Mouse (Mus musculus): ENCODE data around the gene Arid3a.
"Not testable (repeated sequence)": the region's sequence is repeated elsewhere in the genome, so short reads cannot be mapped to it uniquely, and the experiment has no call there.

The Arid3a gene

DNA sequence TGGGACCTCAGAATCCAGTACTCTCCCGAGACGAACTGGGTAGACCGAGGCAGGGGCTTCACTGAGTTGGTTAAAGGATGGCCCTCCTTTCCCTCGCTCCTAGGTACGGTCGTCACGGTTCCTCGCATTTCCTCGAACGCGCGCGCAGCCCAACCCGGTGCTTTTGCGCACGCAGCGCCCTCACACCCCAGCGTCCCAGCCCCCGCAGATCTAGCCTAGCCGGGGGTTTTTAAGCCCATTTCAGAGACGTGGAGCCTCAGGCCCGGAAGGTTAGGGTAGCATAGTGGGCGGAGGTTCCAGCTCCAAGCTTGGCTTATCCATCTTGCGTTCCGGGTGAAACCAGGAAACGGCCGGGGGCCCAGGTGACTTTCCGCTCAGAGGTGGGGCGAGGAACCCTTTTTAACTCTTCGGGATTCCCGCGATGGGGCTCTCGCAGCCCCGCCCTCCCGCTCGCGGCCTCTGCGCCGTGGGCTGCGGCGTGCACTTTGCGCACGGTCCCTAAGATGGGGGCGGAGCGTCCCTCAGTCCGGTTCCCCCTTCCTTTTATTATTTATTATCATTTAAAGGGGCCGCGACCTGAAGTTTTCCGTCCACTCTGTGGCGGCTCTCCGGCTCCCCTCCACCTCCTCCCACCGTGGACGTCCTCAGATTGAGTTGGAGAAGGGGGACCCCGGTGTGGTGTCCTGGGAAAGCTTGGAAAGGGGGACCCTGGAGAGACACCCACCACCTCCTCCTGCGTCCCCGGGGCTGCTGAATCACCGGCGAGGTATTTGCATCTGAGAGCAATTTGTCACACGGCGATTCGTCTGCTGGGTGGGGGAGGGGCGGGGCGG, at the start of gene Arid3a:
Gene Arid3a, plus strand, starts transcription at position 553 of the 833 bp plus-strand sequence.
- peak; percentile 95 for DNase-seq (ENCODE audit: extremely low read depth, insufficient read length, low spot score)

DNA sequence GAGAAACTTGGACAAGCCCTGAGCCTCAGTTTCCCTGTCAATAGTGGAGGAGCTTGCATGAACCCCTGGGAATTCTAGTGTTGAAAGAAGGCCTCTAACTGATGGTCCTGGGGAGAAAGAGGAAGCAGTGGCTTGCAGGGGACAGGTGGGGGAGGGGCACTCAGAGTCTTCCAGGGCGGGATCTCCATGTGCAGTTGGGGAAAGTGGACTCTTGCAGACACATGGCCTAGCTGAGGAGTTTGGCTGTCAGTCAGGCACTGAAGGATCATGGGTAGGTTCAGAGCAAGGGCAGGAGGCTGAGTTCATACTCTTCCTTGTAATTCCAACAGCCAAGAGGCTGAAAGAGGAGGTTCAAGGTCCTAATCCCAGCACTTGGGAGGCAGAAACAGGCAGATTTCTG, 49.7 kb upstream of the Arid3a start:
- no peak for DNase-seq (ENCODE audit: extremely low read depth, insufficient read length, low spot score)

DNA sequence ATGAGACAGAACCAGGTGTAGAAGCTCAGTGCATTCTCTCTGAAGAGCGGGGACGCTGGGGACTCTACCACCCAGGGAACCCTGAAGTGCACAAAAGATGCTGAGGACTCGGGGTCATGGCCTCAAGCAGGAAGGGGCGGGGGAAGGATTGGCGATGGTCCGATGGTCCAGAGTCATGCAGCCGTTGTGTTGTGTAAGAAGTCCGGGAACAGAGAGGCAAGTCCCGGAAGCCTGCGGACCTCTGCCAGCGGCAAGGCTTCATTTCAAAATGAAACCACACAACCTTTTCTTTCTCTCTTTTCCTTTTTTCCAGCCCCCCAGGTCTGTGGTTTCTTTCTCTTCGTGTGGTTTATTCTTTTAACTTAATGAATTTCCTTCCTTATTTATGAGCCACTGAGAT, 49.1 kb upstream of the Arid3a start:
- DNase-seq (ENCODE audit: extremely low read depth, insufficient read length, low spot score) = no peak

DNA sequence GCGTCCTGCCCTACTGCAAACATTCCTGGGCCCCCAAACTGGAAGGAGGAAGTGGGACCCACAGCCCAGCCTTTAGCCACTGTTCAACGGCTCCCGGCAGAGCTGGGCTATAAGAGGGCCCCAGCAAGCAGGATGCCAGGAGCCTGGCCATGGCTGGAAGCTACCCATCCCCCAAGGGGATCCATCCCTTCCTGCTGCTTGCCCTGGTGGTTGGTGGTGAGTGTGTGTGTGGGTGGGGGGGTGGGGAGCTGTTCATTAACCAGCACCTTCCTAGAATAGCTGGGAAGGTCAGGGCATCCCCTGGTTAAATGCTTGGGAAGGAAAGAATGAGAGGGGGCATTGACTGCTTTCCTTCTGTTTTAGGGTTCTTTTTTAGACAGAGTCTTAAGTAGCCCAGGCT, 47.3 kb upstream of the Arid3a start:
- DNase-seq (ENCODE audit: extremely low read depth, insufficient read length, low spot score) = no peak

DNA sequence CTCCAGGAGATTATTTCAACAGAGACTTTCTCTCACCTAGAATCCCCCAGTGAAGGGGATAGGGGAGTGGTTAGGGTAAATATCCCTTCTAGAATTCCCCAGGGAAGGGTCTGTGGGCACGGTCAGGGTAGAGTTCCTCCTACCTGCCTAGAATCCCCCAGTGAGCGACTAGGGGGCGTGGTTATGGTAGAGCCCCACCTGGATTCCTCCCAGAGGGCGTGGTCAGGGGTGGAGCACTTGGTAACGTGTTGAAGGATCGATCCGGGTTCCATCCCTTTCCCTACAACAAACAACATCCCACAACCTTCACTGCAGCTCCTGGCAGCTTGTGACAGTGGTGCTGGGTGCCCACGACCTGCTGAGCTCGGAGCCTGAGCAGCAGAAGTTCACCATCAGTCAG, 46.1 kb upstream of the Arid3a start:
- no peak for DNase-seq (ENCODE audit: extremely low read depth, insufficient read length, low spot score)

DNA sequence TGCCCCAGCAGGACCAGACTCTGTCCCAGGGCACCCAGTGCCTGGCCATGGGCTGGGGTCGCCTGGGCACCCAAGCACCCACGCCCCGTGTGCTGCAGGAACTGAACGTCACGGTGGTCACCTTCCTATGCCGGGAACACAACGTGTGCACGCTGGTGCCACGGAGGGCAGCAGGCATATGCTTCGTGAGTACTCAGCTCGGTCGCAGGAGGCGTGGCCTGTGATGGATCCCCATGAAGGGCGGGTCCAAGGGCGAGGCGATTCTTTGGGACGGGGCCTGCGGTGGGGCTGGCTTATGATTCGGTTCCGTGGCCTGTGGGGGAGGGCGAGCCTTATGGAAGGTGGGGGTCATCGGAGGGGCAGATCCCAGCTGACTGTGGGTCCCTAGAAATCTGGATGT, 44.9 kb upstream of the Arid3a start:
- DNase-seq (ENCODE audit: extremely low read depth, insufficient read length, low spot score) = no peak

DNA sequence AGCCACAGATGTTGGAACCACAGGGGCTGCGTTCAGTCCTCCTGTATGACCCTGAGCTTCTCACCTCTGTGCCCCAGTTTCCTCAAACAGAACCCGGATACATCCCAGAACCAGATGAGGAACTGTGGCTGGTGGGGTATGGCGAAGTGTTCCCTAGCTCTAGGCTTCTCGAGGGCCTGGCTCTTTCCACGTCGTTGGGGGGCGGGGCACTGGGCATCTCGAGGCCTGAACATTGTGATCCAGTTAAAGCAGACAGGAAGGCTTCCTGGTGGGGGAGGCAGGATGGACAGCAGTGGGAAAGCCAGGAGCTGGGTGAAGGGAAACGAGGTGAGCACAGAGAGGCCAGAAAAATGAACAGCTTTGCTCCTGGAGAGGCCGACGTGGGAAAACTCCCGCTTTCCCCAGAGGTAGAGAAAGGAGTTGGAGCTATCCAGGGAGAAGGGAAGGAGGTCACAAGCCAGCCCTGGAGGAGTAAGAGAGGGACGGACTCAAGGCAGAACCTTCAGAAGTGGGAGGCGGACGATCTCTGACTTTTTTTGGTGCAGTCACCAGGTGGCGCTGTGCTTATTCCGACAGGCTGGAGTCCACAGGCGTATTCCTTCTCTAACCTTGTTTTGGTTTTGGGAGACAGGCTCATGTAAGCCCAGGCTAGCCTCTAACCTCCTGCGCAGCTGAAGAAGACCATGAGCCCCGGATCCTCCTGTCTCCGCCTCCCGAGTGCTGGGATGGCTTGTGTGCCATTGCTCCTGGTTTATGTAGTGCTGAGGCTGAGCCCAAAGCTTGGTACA, 43.4 kb upstream of the Arid3a start:
- DNase-seq (ENCODE audit: extremely low read depth, insufficient read length, low spot score) = peak; percentile 67

DNA sequence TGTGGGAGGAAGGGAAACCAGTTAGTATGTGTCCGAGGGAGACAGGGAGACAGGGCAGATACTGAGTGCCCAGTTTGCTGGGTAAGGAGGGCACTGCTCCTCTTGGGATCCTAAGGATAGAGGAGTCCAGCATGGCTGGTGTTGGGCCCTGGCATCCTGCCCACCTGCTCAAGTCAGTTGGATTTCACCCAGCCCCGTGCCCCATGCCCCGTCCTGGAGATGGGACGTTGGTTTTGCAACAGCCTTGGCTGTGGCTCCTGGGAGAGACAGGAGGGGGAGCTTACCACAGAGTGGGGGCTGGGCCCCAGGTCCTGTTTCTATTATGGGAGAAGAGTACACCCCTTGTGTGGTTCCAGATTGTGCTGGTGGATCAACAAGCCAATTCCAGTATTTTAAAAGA, 42.4 kb upstream of the Arid3a start:
- peak; percentile 58 for DNase-seq (ENCODE audit: extremely low read depth, insufficient read length, low spot score)

DNA sequence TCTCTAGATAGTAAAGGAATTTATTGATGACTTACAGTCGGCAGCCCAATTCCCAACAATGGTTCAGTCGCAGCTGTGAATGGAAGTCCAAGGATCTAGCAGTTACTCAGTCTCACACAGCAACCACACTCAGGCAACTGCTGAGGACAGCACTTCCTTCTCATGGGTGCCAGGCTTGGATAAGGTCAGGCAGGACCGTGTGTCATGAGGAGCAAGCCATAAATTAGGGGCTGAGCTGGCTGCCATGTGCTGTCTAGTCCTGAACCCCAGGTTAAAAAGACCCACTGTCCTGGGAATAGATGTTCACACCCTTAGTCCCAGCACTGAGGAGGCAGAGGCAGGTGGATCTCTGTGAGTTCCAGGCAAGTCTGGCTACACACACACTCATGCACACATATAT, 41.9 kb upstream of the Arid3a start:
- not testable (repeated sequence) for DNase-seq (ENCODE audit: extremely low read depth, insufficient read length, low spot score)

DNA sequence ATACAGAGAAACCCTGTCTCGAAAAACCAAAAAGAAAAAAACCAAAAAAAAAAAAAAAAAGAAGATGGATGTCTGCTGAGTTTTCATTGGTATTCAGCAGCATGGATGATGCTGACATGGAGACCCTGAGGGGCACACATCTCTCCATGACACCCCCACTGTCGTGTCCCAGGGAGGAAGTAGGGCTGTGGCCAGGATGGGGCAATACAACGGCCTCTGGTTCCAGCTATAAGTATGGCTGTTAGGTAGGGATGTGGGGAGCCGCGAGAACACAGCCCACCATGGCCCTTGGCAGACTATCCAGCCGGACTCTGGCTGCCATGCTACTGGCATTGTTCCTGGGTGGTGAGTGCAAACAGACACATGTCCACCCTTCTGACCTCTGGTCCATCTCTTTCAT, 40.8 kb upstream of the Arid3a start, which contains the start of gene Elane:
Gene Elane, plus strand, starts transcription at position 194 of the 400 bp plus-strand sequence.
- no peak for DNase-seq (ENCODE audit: extremely low read depth, insufficient read length, low spot score)

DNA sequence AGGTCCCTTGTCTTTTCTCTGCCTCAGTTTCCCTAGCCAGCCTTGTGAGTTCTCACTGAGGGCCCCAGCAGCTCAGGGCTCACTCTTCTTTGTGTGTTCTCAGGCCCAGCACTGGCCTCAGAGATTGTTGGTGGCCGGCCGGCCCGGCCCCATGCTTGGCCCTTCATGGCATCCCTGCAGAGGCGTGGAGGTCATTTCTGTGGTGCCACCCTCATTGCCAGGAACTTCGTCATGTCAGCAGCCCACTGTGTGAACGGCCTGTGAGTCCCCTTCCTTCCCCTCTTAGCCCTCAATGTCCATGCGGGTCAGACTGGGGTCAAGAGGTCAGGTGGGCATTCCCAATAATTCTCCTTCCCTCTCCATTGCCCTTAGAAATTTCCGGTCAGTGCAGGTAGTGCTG, 40.2 kb upstream of the Arid3a start:
- DNase-seq (ENCODE audit: extremely low read depth, insufficient read length, low spot score) = no peak

DNA sequence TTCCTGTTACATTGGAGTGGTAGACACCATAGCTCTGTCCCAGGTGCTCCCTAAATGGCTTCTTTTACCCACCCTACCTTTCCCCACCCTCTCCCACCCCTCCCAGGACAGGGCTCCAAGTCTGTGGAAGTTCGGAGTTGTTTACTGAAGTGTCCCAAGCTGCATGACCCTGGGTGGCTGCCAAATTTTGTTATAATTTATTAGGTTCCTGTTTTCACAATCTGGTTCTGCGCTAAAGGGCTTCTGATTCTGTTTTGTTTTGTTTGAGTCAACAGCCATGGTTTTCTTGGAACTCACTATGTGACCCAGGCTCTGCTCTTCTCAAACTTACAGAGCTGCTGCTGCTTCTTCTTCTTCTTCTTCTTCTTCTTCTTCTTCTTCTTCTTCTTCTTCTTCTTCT, 37.5 kb upstream of the Arid3a start:
- no peak for DNase-seq (ENCODE audit: extremely low read depth, insufficient read length, low spot score)

DNA sequence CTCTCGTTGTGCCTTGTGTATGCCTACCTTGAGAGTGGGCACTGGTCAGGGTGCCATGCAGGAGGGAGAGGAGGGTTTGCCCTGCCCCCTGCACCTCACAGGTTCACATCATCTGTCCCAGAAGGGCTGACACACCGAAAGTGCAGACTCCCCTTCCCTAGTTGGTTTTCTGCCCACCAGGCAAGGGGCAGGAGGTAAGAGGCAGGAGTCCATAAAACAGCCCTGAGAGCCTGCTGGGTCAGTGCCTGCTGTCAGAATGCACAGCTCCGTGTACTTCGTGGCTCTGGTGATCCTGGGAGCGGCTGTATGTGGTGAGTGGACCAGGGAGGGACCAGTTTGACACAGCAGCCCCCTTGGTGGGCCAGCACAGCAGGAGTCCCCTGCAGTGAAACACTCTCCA, 36.2 kb upstream of the Arid3a start, which contains the start of gene Cfd:
Gene Cfd, plus strand, starts transcription at position 184 of the 400 bp plus-strand sequence.
- no peak for DNase-seq (ENCODE audit: extremely low read depth, insufficient read length, low spot score)

DNA sequence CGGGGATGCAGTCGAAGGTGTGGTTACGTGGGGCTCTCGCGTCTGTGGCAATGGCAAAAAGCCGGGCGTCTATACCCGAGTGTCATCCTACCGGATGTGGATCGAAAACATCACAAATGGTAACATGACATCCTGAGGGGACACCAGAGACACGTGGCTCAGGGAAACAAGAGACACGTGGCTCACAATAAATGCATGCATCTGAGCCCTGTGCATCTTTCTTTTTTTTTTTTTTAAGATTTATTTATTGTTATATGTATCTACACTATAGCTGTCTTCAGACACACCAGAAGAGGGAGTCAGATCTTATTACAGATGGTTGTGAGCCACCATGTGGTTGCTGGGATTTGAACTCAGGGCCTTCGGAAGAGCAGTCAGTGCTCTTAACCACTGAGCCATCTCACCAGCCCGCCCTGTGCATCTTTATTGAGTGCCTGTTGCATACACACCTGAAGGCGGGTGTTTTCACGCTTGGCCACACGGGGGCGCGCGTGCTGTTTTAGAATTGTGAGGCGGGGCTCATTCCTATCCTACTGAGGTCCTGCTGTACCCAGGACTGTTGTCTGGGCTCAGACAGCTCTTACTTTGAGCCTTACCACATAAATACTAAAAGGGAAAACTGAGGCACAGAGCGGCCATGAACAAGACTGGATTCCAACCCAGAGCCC, 34.3 kb upstream of the Arid3a start:
- DNase-seq (ENCODE audit: extremely low read depth, insufficient read length, low spot score) = peak; percentile 62

DNA sequence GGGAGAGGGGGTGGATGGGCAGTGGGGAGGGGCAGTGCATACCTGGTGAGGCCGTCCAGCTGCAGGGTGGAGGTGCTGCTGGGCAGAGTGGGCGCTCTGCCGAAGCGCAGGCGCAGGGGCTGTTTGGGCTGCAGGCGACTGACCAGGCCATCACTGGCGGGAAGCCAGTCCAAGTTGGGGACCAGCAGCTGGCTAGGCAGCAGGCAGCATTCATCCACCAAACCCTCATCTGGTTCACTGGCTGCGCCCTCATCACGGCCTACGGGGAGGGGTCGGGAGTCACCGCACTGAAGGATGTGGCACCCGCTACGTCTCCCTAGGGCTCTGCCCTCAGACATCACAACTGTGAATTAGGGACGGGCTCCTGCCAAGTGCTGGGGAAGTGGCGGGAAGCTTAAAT, 30.5 kb upstream of the Arid3a start:
- DNase-seq (ENCODE audit: extremely low read depth, insufficient read length, low spot score) = no peak

DNA sequence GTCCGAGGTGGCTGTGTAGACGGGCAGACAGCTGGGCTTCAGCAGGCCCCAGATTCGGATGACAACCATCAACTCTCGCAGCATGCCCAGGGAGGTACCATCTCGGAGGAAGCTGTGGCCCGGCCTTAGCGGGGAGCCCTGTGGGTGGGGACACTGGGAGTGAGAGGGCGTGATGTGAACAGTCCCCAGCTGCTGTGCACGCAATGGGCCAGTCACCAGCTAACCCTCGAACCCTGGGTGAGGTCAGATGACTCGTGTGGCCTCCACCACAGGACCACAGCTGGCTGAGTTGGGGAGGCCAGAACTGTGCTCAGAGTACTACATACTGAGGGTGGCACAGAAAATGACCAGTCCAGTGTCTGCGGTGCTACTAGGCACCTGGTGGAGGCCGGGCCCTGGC, 30.0 kb upstream of the Arid3a start:
- no peak for DNase-seq (ENCODE audit: extremely low read depth, insufficient read length, low spot score)

DNA sequence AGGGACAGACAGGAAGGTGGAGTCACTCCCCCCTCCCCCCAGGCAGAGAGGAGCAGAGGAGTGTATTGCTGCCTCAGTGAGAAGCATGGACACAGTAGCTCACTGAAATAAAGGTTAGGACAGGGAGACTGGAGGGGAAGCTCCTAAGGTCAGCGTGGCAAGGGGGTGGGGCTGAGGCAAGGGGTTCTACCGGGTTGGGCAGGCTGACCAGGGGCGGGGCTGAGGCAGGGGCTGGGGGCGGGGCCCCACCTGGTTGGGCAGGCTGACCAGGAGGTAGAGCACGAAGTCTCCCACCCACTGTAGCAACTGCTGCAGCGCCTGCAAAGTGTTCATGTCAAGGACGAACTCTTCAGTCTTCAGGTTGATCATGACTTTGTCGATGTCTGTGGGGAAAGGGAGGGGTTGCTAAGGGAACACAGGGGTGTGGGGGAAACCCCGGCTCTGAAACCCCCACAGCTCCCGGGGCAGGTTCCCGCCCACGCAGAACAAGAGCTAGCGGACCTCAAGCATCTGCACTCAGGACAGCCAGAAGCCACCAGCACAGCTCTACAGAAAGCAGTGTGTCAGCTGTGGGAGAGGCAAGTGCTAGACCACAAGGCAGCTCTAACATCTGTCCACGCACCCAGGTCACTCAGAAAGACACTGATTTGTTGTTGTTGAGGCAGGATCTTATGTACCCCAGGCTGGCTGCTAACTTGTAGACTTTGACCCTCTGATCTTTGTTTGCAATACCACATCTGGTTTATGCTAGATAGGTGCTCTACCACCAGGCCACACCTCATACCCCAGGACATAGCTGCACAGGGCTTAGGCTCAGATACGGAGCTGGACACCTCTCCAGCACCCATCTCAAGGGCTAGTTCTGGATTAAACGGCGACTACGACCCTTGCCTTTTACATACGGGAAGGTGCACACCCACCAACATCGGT, 29.3 kb upstream of the Arid3a start:
- no peak for DNase-seq (ENCODE audit: extremely low read depth, insufficient read length, low spot score)

DNA sequence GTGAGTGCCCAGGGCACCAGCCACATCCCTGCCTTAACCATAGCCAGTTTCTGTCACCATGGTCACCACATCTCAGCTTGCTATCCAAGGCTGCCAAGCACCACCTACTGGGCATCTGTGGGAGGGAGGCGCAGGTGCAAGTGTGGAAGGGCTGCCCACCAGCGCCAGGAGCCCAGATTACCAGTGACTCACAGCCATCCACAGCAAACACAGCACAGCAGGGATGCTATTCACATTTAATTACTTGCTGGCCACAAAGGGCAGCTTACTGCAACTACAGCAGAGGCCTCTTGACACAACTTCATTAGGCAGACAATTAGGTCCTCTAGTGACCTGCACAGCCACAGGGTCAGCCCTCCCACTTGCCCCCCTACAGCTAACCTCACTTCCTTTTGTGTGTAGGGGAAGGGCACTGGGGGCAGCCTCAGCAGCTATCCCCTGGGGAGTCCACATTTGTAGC, 25.9 kb upstream of the Arid3a start:
- DNase-seq (ENCODE audit: extremely low read depth, insufficient read length, low spot score) = no peak

DNA sequence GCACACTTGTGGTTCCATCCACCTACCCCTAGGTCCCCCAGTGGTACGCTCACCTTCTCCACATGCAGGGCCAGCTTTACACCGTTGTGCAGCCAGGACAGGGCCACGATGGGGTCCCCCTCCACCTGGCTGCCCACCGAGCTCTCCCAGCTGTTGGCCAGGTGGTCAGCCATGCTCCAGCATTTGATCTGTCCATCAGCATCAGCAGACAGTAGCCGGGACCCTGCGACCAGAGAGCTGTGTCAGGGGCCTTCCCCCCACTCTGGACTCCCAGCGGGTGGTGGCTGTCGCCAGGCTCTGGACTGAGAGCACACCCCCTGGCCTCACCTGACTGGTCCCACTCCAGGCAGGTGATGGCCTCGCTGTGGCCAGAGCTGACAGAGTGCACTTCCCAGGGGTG, 20.1 kb upstream of the Arid3a start:
- DNase-seq (ENCODE audit: extremely low read depth, insufficient read length, low spot score) = no peak

DNA sequence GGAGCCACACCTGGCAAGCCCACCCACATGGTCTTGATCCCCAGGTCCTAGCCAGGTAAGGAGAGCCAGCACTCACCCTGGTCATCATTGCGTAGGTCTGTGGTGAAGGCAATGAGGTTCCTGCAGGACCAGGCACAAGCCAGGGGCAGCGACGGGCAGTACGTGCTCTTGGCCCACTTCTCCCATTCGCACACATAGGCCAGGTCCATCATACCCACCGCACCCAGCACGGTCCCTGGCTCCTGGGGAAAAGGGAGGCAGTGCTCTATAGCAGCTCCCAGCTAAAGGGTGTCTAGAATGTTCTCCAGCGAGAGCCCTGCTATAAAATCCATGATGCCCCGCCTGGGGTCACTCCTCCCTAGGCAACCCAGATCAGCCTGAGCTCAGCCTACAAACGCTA, 19.4 kb upstream of the Arid3a start:
- DNase-seq (ENCODE audit: extremely low read depth, insufficient read length, low spot score) = no peak

Data from 3134 (cell line).